Mouse (Mus musculus): ENCODE measurements around the gene Lyl1. TPM values are rescaled to one million over a fixed set of nuclear protein-coding genes. Genes with fewer than 3 reads are reported as not detected.
"Not testable (repeated sequence)": the region's sequence is repeated elsewhere in the genome, so short reads cannot be mapped to it uniquely, and the experiment has no call there.

Gene Lyl1
- polyA plus RNA-seq, 1 experiment = 125 TPM

DNA sequence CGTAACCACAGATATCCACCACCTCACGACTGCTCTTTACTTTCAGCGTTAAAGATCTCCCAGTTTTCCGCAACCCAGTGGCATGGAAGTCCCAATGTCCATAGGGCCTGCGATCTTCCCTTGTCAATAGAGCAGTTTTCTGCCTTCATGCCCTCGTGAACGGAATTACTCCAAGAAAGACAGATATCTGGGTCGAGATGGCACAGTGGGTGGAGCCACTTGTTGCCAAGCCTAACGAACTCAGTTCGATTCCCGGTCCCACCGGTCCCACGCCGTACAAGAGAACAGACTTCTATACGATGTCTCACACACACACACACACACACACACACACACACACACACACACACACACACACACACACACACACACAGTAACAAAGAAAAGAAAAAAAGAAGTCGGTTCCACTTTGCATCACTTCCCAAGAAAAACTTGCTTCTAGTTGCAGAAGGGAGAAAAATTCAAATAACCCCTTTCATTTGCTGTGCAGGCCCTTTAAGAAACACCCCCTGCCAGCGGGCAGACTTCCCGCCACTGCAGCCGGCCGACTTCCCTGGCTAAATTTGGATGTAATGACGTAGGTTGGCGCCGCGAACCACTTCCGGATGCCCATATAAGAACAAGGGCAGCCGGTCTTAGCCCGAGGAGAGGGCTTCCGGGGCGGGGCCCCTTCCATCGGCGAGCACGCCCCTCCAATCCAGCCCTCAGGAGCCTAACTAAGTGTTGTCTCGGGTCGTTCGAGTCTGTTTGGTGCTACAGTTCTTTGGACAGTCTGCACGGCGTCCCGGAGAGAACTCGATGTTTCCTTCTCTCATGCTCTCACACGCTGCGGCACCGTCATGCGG, 37.6 kb upstream of the Lyl1 start:
- peak overlapping the region; percentile 91 for H3K27ac ChIP-seq (ENCODE audit: control insufficient read depth, insufficient read depth, low read depth, low read length, poor library complexity)
- TF ChIP-seq CTCF (IDR thresholded peaks at IDR 0.05; ENCODE audit: control insufficient read depth, insufficient read depth, low read length) = no peak
- TF ChIP-seq POLR2A (IDR thresholded peaks at IDR 0.05; ENCODE audit: borderline replicate concordance, control insufficient read depth, low read depth, low read length) = peak; percentile 65; the same call in 1 of the 2 replicates
- H3K4me1 ChIP-seq (ENCODE audit: control insufficient read depth, insufficient read depth, low read length) = peaks cover 5% of the 10 kb centered on the region
- 2% methylated on average over 43 of the region's 43 CpGs for WGBS
- H3K4me3 ChIP-seq (replicated peaks; ENCODE audit: control insufficient read depth, low read depth, low read length) = peak overlapping the region; percentile 80

GRCm38 (mm10) chr8:84664566-84665384, 36.5 kb upstream of the Lyl1 start:
- peak overlapping the region; percentile 80 for H3K4me3 ChIP-seq (replicated peaks; ENCODE audit: control insufficient read depth, low read depth, low read length)
- H3K4me1 ChIP-seq (ENCODE audit: control insufficient read depth, insufficient read depth, low read length) = peaks cover 4% of the 10 kb centered on the region
- WGBS = under 1% methylated on average over 29 of the region's 29 CpGs
- peak overlapping the region; percentile 91 for H3K27ac ChIP-seq (ENCODE audit: control insufficient read depth, insufficient read depth, low read depth, low read length, poor library complexity)
- TF ChIP-seq CTCF (IDR thresholded peaks at IDR 0.05; ENCODE audit: control insufficient read depth, insufficient read depth, low read length) (peak; percentile 58; the same call in 1 of the 2 replicates), POLR2A (IDR thresholded peaks at IDR 0.05; ENCODE audit: borderline replicate concordance, control insufficient read depth, low read depth, low read length) (peak; percentile 72; the same call in 1 of the 2 replicates)

DNA sequence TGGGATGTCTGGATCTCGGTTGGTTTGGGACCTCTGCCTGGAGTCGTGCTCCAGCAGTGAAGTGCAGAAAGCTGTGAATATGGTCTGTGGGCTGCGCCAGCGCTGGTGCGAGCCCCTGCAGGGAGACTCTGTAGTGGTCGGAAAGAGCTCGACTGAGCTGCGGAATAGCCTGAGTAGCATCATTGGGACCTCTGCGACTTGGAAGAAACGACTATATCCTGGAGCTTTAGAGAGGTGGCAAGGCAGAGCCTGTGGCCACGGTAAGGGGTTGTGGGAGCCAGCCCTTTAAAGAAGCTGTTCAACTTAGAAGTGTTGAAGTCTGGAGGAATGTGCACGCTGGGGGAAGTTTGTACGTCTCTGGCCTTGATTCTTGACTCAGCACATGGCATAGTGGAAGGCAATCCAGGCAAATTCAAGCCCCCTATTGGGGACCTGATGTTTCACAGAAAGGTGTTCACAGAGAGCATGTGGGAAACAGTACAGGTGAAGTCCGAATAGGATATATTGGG, 35.8 kb upstream of the Lyl1 start:
- 1% methylated on average over 14 of the region's 14 CpGs for WGBS
- TF ChIP-seq CTCF (IDR thresholded peaks at IDR 0.05; ENCODE audit: control insufficient read depth, insufficient read depth, low read length) (no peak), POLR2A (IDR thresholded peaks at IDR 0.05; ENCODE audit: borderline replicate concordance, control insufficient read depth, low read depth, low read length) (no peak)
- Histone ChIP-seq H3K4me3 (replicated peaks; ENCODE audit: control insufficient read depth, low read depth, low read length) (peak overlapping the region; percentile 80), H3K4me1 (ENCODE audit: control insufficient read depth, insufficient read depth, low read length) (peaks cover 2% of the 10 kb centered on the region; the same call in 1 of the 2 replicates), H3K27ac (ENCODE audit: control insufficient read depth, insufficient read depth, low read depth, low read length, poor library complexity) (peak overlapping the region; percentile 91)

- H3K4me1 ChIP-seq (ENCODE audit: control insufficient read depth, insufficient read depth, low read length) = peaks cover 2% of the 10 kb centered on the region; the same call in 1 of the 2 replicates
- TF ChIP-seq CTCF (IDR thresholded peaks at IDR 0.05; ENCODE audit: control insufficient read depth, insufficient read depth, low read length) = no peak
- no peak for TF ChIP-seq POLR2A (IDR thresholded peaks at IDR 0.05; ENCODE audit: borderline replicate concordance, control insufficient read depth, low read depth, low read length)
- H3K4me3 ChIP-seq (replicated peaks; ENCODE audit: control insufficient read depth, low read depth, low read length) = no peak overlapping the region
- no peak overlapping the region for H3K27ac ChIP-seq (ENCODE audit: control insufficient read depth, insufficient read depth, low read depth, low read length, poor library complexity)
- WGBS = 84% methylated on average over 1 of the region's 1 CpGs
Measured at GRCm38 (mm10) chr8:84668081-84668480, 33.2 kb upstream of the Lyl1 start.

- H3K4me1 ChIP-seq (ENCODE audit: control insufficient read depth, insufficient read depth, low read length) = no peaks in the 10 kb centered on the region
- WGBS = 57% methylated on average over 6 of the region's 6 CpGs
Measured at GRCm38 (mm10) chr8:84668731-84669485, 32.3 kb upstream of the Lyl1 start.

DNA sequence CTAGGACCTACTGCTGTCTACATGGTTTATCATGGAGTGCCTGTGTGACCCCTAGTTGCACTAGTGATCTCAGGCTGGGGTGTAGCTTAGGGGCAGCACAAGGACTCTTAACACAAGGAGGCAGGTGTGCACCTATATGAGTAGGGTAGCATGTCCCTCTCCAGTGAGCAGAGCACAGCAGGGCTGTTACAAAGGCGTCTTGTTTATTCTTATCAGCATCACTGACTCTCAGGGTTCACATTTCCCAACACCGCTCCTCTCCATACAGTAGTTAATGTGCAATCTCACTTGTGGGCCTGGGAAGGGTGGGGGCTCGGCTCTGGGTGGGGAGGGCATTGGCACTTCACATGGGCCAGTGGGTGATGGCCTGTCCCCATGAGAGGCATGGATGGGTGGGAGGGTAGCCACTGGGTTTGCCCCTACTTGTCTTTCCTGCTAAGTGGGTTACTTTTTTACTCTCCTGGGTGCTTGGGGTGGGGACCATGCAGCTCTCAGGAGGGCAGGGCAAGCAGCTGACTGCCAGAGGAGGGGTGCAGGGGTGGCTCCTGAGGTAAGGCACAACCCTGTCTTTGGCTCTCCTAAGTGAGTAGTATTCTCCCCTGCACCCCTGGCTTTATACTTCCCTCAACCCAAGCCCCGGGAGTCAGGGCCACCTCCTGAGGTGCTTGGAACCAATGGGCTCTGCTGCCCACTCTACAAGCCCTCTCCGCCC, 30.8 kb upstream of the Lyl1 start:
- not testable (repeated sequence) for H3K4me1 ChIP-seq (ENCODE audit: control insufficient read depth, insufficient read depth, low read length); H3K4me3 ChIP-seq (replicated peaks; ENCODE audit: control insufficient read depth, low read depth, low read length); H3K27ac ChIP-seq (ENCODE audit: control insufficient read depth, insufficient read depth, low read depth, low read length, poor library complexity)
- 80% methylated on average over 5 of the region's 5 CpGs for WGBS

More at GRCm38 (mm10) chr8:84668731-84669485, 32.3 kb upstream of the Lyl1 start:
- no peak for TF ChIP-seq CTCF (IDR thresholded peaks at IDR 0.05; ENCODE audit: control insufficient read depth, insufficient read depth, low read length)
- no peak for TF ChIP-seq POLR2A (IDR thresholded peaks at IDR 0.05; ENCODE audit: borderline replicate concordance, control insufficient read depth, low read depth, low read length)
- Histone ChIP-seq H3K27ac (ENCODE audit: control insufficient read depth, insufficient read depth, low read depth, low read length, poor library complexity) (no peak overlapping the region), H3K4me3 (replicated peaks; ENCODE audit: control insufficient read depth, low read depth, low read length) (no peak overlapping the region)

- TF ChIP-seq CTCF (IDR thresholded peaks at IDR 0.05; ENCODE audit: control insufficient read depth, insufficient read depth, low read length) (no peak), POLR2A (IDR thresholded peaks at IDR 0.05; ENCODE audit: borderline replicate concordance, control insufficient read depth, low read depth, low read length) (no peak)
- Histone ChIP-seq H3K27ac (ENCODE audit: control insufficient read depth, insufficient read depth, low read depth, low read length, poor library complexity) (no peak overlapping the region), H3K4me1 (ENCODE audit: control insufficient read depth, insufficient read depth, low read length) (no peaks in the 10 kb centered on the region), H3K4me3 (replicated peaks; ENCODE audit: control insufficient read depth, low read depth, low read length) (no peak overlapping the region)
- 88% methylated on average over 5 of the region's 5 CpGs for WGBS
Measured at GRCm38 (mm10) chr8:84677305-84677704, 24.0 kb upstream of the Lyl1 start.
